Mouse (Mus musculus): ENCODE results near the gene Abhd14b. TPM values are rescaled to one million over a fixed set of nuclear protein-coding genes. Genes with fewer than 3 reads are reported as not detected.

Abhd14b gene
- total and polyA plus RNA-seq, 3 experiments = 3.4 to 6.5 TPM; not detected in 1

- Histone ChIP-seq H3K4me3 (ENCODE audit: control insufficient read depth in 1 of 2, insufficient read depth in 1 of 2, low read depth in 2 of 2, low read length in 2 of 2) (peak within 1 kb of the TSS; percentile 78 to 97), H3K36me3 (ENCODE audit: control insufficient read depth in 1 of 2, insufficient read depth in 2 of 2, low read length in 2 of 2) (peaks cover 0 to 3% of the 10 kb centered on the region in 2 experiments; a peak in 3 of 4 replicates), H3K27me3 (ENCODE audit: control insufficient read depth in 1 of 2, insufficient read depth in 2 of 2, low read length in 2 of 2) (no peaks in the 10 kb centered on the region), H3K27ac (ENCODE audit: control insufficient read depth, low read depth, low read length) (peak within 1 kb of the TSS; percentile 68), H3K79me2 (ENCODE audit: control insufficient read depth, insufficient read depth, low read length, poor library complexity) (peaks cover 27% of the 10 kb centered on the region), H3K4me1 (ENCODE audit: control insufficient read depth in 1 of 2, insufficient read depth in 2 of 2, low read length in 2 of 2) (peaks cover 0 to 11% of the 10 kb centered on the region in 2 experiments; a peak in 3 of 4 replicates), H3K9ac (ENCODE audit: control insufficient read depth, low read depth, low read length, poor library complexity, severe bottlenecking) (peak within 1 kb of the TSS; percentile 81), H3K9me3 (replicated peaks; ENCODE audit: insufficient read depth, low read length) (no peaks in the 10 kb centered on the region)
- TF ChIP-seq ETS1 (IDR thresholded peaks at IDR 0.05; ENCODE audit: low read depth, low read length) = no peak
- TF ChIP-seq USF2 (IDR thresholded peaks at IDR 0.05; ENCODE audit: borderline replicate concordance in 1 of 2, insufficient read depth in 1 of 2, low read depth in 1 of 2, low read length in 2 of 2) = no peak
- TF ChIP-seq GATA1 (IDR thresholded peaks at IDR 0.05; ENCODE audit: low read depth, low read length) = no peak
- no peak for TF ChIP-seq EP300 (IDR thresholded peaks at IDR 0.05; ENCODE audit: low read depth in 1 of 2, low read length in 2 of 2)
- peak; percentile 62 for TF ChIP-seq USF1 (IDR thresholded peaks at IDR 0.05; ENCODE audit: low read depth, low read length)
- no peak for TF ChIP-seq GABPA (IDR thresholded peaks at IDR 0.05; ENCODE audit: low read depth, low read length)
- no peak for TF ChIP-seq TAL1 (IDR thresholded peaks at IDR 0.05; ENCODE audit: low read length)
- TF ChIP-seq MAFK (IDR thresholded peaks at IDR 0.05; ENCODE audit: borderline replicate concordance, low read depth, low read length) = no peak
- TF ChIP-seq NRF1 (IDR thresholded peaks at IDR 0.05; ENCODE audit: insufficient read depth, low read depth, low read length, poor library complexity, severe bottlenecking) = peak; percentile 93
- TF ChIP-seq ZC3H11A (IDR thresholded peaks at IDR 0.05; ENCODE audit: low read depth, low read length) = peak; percentile 49; the same call in 1 of the 2 replicates
- TF ChIP-seq TBP (IDR thresholded peaks at IDR 0.05; ENCODE audit: low read depth, low read length) = 0 out of 2 replicates have a peak, but pooled peaks have one; percentile 42
- TF ChIP-seq ZNF384 (IDR thresholded peaks at IDR 0.05; ENCODE audit: low read depth, low read length) = no peak
- peak; percentile 96 for TF ChIP-seq MAX (IDR thresholded peaks at IDR 0.05; ENCODE audit: low read length)
- no peak for TF ChIP-seq CHD1 (IDR thresholded peaks at IDR 0.05; ENCODE audit: low read depth, low read length)
- peak; percentile 83 for TF ChIP-seq RCOR1 (IDR thresholded peaks at IDR 0.05; ENCODE audit: low read depth, low read length)
- peak; percentile 96 for TF ChIP-seq ELF1 (IDR thresholded peaks at IDR 0.05; ENCODE audit: low read depth, low read length)
- peak; percentile 48; the same call in 1 of the 2 replicates for TF ChIP-seq CHD2 (IDR thresholded peaks at IDR 0.05; ENCODE audit: low read length)
- TF ChIP-seq MXI1 (IDR thresholded peaks at IDR 0.05; ENCODE audit: low read depth, low read length) = peak; percentile 99
- TF ChIP-seq SIN3A (IDR thresholded peaks at IDR 0.05; ENCODE audit: low read length) = peak; percentile 88
- TF ChIP-seq MYC (IDR thresholded peaks at IDR 0.05; ENCODE audit: low read depth, low read length) = peak; percentile 89
- TF ChIP-seq ZMIZ1 (IDR thresholded peaks at IDR 0.05; ENCODE audit: low read depth, low read length) = no peak
- TF ChIP-seq POLR2A (IDR thresholded peaks at IDR 0.05; ENCODE audit: control insufficient read depth in 1 of 2, insufficient read depth in 1 of 2, low read depth in 1 of 2, low read length in 2 of 2, poor library complexity in 1 of 2) = peak; percentile 65 to 89
- TF ChIP-seq RAD21 (IDR thresholded peaks at IDR 0.05; ENCODE audit: low read depth, low read length) = peak; percentile 96
- peak; percentile 84 to 98 (median 95) for TF ChIP-seq CTCF (IDR thresholded peaks at IDR 0.05 in 2 of 3, conservative IDR thresholded peaks at IDR 0.05 in 1 of 3; ENCODE audit: control insufficient read depth in 1 of 3, insufficient read depth in 1 of 3, low read depth in 2 of 3, low read length in 3 of 3, poor library complexity in 1 of 3, severe bottlenecking in 1 of 3)
- no peak; the same call in 1 of the 2 replicates for TF ChIP-seq KAT2A (conservative IDR thresholded peaks at IDR 0.05; ENCODE audit: low read depth, low read length)
- peak; percentile 80 for TF ChIP-seq NELFE (IDR thresholded peaks at IDR 0.05; ENCODE audit: low read depth, low read length)
- peak; percentile 77 for TF ChIP-seq SMC3 (IDR thresholded peaks at IDR 0.05; ENCODE audit: low read depth, low read length)
- peak; percentile 83; the same call in 1 of the 2 replicates for TF ChIP-seq MAZ (IDR thresholded peaks at IDR 0.05; ENCODE audit: low read depth, low read length)
- no peak for TF ChIP-seq TCF12 (IDR thresholded peaks at IDR 0.05; ENCODE audit: low read depth, low read length)
- TF ChIP-seq HCFC1 (IDR thresholded peaks at IDR 0.05; ENCODE audit: low read depth, low read length) = peak; percentile 85
- peak; percentile 100 for DNase-seq (ENCODE audit: low read depth, low spot score)
These were observed 29.7 kb downstream of the Abhd14b start, which contains the start of gene Parp3 for GRCm38 (mm10) chr9:106476924-106477484. Gene Parp3, minus strand, starts transcription at chr9:106476949.

All from MEL (cell line).